Mouse (Mus musculus) heart, adult 2 months (tissue): Measurements from ENCODE around the gene Tmem200a. TPM values are rescaled to one million over a fixed set of nuclear protein-coding genes. Genes with fewer than 3 reads are reported as not detected.

Experiments used
- DNase-seq, 2 experiments: peaks; one replicate each; pipeline ENCODE4 v3.0.0; 2021
- H3K27ac ChIP-seq: fragments of 200-600 bp; 2 replicates; pipeline ENCODE4 v1.8.1; 2022
- H3K27me3 ChIP-seq: fragments of 200-500 bp; 2 replicates; pipeline ENCODE4 v1.6.1; 2012; ENCODE audit warnings: mild to moderate bottlenecking, low read length, inconsistent platforms, mixed read lengths; ENCODE audit not compliant: control insufficient read depth, insufficient read depth
- H3K36me3 ChIP-seq: fragments of 200-500 bp; 2 replicates; pipeline ENCODE4 v1.6.1; 2012; ENCODE audit warnings: low read length, inconsistent platforms; ENCODE audit not compliant: control insufficient read depth, insufficient read depth
- H3K4me1 ChIP-seq: fragments of 200-500 bp; 2 replicates; pipeline ENCODE4 v1.6.1; 2011; ENCODE audit warnings: low read length; ENCODE audit not compliant: control insufficient read depth, insufficient read depth
- H3K4me3 ChIP-seq: fragments of 200-600 bp; 2 replicates; pipeline ENCODE4 v1.8.1; 2022
- H3K79me2 ChIP-seq: fragments of 200-500 bp; replicated peaks from 2 replicates; pipeline ENCODE4 v1.6.1; 2012; ENCODE audit warnings: mild to moderate bottlenecking, inconsistent platforms, low read length, moderate library complexity, mixed read lengths; ENCODE audit not compliant: control insufficient read depth, insufficient read depth
- H3K9ac ChIP-seq: fragments of 200-500 bp; 2 replicates; pipeline ENCODE4 v1.6.1; 2012; ENCODE audit warnings: low read depth, mild to moderate bottlenecking, control low read depth, inconsistent platforms, low read length, mixed read lengths
- CTCF ChIP-seq: fragments of 200-600 bp; IDR thresholded peaks from 2 replicates; pipeline ENCODE4 v1.8.1; 2022; ENCODE audit warnings: antibody characterized with exemption, mild to moderate bottlenecking, moderate library complexity
- EP300 ChIP-seq: fragments of 200-500 bp; IDR thresholded peaks from 2 replicates; pipeline ENCODE4 v1.6.1; 2011; ENCODE audit warnings: low read depth, low read length, control low read depth; ENCODE audit not compliant: insufficient read depth
- POLR2A ChIP-seq: fragments of 200-500 bp; IDR thresholded peaks from 2 replicates; pipeline ENCODE4 v1.6.1; 2011; ENCODE audit warnings: mild to moderate bottlenecking, low read depth, low read length, control low read depth; ENCODE audit not compliant: insufficient read depth
- WGBS: fragments of 180-500 bp; shearing (Covaris S2); methylation state at CpG from one replicate; pipeline ENCODE4 v1.1.7; 2018; 5-methylcytosine and 5-hydroxymethylcytosine counted together
- intact Hi-C: fragments of 180-260 bp; cut with DNase I; formaldehyde crosslinking; loops from one replicate; pipeline ENCODE4 v1.15.1; 2025
- polyA plus RNA-seq: library from polyadenylated mRNA; depleted of rRNA; stranded (reverse); fragments of >200 nt; gene quantifications from 2 replicates; pipeline ENCODE4 v1.2.3, GENCODE M21; 2012; rRNA removed
- total RNA-seq, 2 experiments: library from RNA; stranded (reverse); gene quantifications; 2 replicates each; pipeline ENCODE4 v1.2.3; 2021

The Tmem200a gene
- total and polyA plus RNA-seq, 3 experiments = 0.04 to 0.09 TPM; not detected in 1

DNA sequence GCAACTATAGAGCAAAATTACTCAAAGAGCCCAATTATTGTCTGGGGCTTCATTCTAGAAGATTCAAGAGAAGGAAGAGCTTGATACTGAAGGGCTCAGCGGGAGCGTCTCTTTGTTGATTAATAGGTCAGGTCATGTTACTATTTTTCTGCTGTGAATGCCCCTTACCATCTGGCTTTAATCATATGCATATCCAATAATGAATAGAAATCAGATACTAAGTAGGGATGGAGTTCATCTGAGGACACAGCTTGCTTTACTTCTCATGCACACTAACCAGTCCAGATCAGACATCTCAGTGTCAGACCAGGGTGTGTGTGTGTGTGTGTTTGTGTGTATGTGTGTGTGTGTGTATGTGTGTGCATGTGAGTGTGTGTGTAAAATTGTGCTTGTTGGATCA, 201.1 kb downstream of the Tmem200a start:
- no peaks in the 10 kb centered on the region for H3K79me2 ChIP-seq
- H3K4me1 ChIP-seq = no peaks in the 10 kb centered on the region
- no peaks in the 10 kb centered on the region for H3K27me3 ChIP-seq
- no peak overlapping the region for H3K27ac ChIP-seq
- intact Hi-C loops = no loop called here
- 91% methylated on average over 2 of the region's 2 CpGs for WGBS
- H3K4me3 ChIP-seq = no peak overlapping the region
- H3K9ac ChIP-seq = no peak overlapping the region
- DNase-seq = no peak
- TF ChIP-seq CTCF (no peak), EP300 (no peak), POLR2A (no peak)
- no peaks in the 10 kb centered on the region for H3K36me3 ChIP-seq

DNA sequence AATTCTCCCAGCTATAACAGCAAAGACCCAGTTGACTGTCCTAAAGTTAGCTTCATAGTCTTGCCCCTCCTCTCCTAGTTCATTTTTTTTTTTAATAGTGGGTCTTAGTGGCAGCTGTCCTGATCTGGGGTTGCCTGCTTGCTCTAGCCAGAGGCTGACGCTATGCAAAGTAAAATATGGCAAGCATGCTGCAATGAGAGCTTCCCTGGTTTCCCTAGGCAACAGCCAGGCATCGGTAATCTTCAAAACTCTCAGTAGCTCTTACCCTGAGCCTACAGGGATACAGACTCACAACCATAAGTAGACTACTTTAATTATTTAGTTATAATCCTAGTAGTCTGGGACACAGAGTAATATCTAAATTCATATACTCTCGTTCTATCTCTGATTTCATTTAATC, 202.0 kb downstream of the Tmem200a start:
- intact Hi-C loops = no loop called here
- H3K27ac ChIP-seq = no peak overlapping the region
- H3K4me1 ChIP-seq = no peaks in the 10 kb centered on the region
- no peaks in the 10 kb centered on the region for H3K36me3 ChIP-seq
- no peak overlapping the region for H3K4me3 ChIP-seq
- no peaks in the 10 kb centered on the region for H3K27me3 ChIP-seq
- H3K9ac ChIP-seq = no peak overlapping the region
- TF ChIP-seq CTCF = no peak
- TF ChIP-seq EP300 = no peak
- no peak for TF ChIP-seq POLR2A
- no peaks in the 10 kb centered on the region for H3K79me2 ChIP-seq
- DNase-seq = no peak
- WGBS = 61% methylated on average over 3 of the region's 3 CpGs

DNA sequence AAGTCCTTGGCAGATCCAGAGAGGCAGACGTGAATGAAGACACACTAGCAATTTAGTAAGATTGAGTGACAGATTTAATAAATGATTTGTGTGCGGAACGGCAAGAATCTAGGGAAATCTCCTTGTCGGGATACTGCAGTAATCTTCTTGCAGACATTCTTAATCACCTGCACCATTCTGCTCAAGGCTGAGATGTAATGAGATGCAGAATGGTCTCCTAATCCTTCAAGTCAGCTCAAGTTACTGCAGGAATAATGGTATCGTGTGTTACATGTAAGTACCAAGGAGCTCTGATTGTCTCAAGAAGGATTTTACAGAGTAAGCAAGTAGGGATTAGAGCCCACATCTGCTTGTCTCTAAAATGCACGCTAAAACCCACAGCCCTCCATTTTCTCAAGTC, 210.1 kb downstream of the Tmem200a start:
- DNase-seq = no peak
- no peaks in the 10 kb centered on the region for H3K79me2 ChIP-seq
- intact Hi-C loops = no loop called here
- no peaks in the 10 kb centered on the region for H3K4me1 ChIP-seq
- no peaks in the 10 kb centered on the region for H3K27me3 ChIP-seq
- 88% methylated on average over 6 of the region's 6 CpGs for WGBS
- TF ChIP-seq CTCF (no peak), EP300 (no peak), POLR2A (no peak)
- no peak overlapping the region for H3K9ac ChIP-seq
- no peaks in the 10 kb centered on the region for H3K36me3 ChIP-seq
- H3K27ac ChIP-seq = no peak overlapping the region
- H3K4me3 ChIP-seq = no peak overlapping the region

Other genes starting within 250 kb of the Tmem200a start
- gene Gm9767, start 797 bp downstream of the Tmem200a start, total RNA-seq = not detected
- gene Gm9767, start 797 bp downstream of the Tmem200a start, polyA plus RNA-seq = not detected in 2 replicates
- not detected for gene Samd3, start 150.7 kb upstream of the Tmem200a start, total RNA-seq
- 0.31 TPM in 1 of 2 replicates, not detected in the other for gene Samd3, start 150.7 kb upstream of the Tmem200a start, polyA plus RNA-seq